Mouse (Mus musculus): ENCODE data around the gene Sri.
"Not testable (repeated sequence)": the region's sequence is repeated elsewhere in the genome, so short reads cannot be mapped to it uniquely, and the experiment has no call there.

Gene Sri

DNA sequence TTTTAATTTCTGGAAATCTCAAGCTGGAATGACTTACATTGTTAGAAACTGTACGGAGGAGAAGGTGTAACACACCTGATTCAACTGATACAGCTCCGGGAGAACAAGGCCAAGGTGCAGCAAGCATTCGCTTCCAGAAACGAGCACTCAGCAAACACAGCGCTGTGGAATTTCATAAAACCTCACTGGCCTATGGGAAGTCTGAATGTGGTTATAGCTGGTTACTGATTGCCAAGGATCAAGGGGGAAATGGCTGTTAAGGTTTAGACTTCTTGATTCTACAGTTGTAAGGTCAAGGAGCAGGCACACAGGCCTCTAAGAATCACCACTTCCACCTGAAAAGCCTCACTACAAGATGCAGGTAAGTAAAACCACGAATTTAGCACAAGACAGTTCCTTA lies at the start of gene Sri:
Gene Sri, plus strand, starts transcription at position 224 of the 400 bp plus-strand sequence.
- no peak for DNase-seq (ENCODE audit: low read depth, low spot score)

DNA sequence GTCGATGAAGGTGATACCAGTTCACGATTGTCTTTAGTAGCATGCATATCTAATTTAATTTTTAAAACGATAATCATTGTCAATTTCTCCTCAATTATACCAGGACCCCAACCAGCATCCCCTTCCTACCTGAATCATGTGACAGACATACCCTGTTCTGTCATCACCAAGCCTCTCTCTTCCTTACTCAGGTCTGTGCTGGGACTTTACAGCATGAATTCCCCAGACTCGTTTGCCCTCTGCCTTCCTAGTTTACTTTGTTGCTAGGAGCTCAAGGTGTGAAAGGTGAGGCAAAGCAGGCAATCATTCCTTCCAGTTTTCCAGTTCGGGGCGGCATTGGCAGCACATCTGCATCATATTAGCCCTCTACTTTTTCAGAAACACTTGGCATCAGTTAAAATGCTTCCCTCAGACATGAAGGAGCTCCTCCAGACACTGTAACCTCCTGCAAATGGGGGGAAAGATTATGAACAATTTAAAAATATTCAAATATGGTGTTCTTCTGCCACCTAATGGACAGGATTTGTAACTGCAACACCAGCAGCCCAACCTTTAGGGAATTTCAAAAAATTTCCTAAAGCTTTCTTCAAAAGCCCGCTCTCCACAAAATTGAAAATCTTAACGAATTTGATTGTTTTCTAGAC lies 49.4 kb upstream of the Sri start:
- DNase-seq (ENCODE audit: low read depth, low spot score) = peak; percentile 8

DNA sequence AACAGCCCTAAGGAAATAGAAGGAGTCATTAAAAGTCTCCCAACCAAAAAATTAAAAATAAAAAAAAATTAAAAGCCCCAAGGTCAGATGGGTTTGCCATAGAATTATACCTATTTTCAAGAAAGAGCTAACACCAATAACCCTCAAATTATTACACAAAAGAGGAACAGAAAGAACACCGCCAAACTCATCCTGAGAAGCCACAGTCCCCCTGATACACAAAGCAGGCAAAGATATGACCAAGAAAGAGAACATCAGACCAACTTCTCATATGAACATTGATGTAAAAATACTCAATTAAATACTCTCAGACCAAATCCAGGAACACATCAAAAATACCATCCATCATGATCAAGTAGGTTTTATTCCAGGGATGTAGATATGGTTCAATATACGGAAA lies 48.8 kb upstream of the Sri start:
- DNase-seq (ENCODE audit: low read depth, low spot score) = no peak

DNA sequence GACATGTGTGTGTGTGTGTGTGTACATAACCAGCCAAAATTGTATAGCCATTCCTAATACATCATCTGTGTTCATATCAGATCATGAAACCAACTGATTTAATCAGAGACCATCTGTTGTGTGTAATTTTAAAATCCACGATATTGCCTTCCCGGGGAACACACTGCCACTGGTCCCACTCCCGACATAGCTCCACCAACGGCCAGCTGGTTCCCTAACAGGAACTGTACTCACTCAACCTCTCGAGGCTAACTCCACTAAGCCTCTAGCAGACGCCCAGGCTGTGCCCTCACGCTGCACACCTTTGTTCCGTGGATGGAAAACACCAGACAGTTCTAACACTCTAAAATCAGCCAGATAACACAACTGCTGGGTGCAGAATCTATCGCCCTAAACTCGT lies 45.4 kb upstream of the Sri start:
- DNase-seq (ENCODE audit: low read depth, low spot score) = no peak

DNA sequence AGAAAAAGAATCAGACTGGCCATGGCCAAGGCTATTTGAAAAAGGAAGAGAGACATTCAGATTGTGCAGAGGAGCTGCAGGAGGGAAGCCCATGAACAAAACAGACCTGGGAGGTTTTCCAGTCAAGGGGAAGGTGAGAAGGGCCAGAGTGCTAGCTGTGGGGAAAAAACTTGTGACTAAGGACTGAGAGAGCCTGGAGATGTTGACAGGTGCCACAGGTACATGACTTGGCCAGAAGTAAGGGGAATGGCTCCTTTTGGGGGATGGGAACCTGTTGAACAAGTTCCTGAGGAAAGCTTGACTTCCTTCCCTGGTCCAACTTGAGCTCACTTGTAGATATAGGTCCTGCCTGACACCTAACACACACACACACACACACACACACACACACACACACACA lies 43.1 kb upstream of the Sri start:
- DNase-seq (ENCODE audit: low read depth, low spot score) = no peak

DNA sequence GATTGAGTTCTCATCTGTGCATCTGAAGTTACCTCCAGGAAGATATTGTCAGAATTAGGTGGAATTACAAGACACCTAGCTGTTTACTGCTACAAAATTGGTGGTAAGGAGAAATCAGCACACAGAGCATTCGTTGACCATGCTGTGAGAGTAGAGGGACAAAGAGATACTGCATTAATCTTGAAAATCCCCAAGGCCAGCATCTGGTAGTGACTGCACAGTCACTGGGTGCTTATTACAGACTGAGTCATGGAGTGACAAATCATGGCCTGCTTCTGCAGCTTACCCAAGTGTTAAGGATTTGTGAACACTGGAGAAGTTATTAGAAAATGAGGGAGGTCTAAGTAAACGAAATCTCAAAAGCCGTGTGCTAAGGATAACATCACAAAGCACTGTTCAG lies 32.6 kb upstream of the Sri start:
- no peak for DNase-seq (ENCODE audit: low read depth, low spot score)

DNA sequence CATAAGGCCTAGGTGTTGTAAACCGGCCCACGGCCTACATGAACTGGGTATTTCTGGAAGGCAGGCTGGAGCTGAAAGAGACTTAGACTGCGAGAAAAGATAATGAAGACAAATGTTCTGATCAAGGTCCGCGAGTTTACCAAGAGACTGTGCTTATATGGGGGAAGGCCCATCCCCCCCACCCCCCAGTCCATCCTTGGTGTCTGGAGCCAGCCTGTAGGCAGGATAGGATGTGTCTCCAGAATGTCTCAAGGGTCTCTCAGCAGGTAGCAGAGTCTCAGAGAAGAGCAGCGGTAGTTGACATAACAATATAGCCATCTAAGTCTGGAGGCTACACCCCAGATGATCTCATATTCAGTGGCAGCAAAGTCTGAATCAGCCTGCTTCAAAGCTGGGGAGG lies 11.3 kb upstream of the Sri start:
- not testable (repeated sequence) for DNase-seq (ENCODE audit: low read depth, low spot score)

DNA sequence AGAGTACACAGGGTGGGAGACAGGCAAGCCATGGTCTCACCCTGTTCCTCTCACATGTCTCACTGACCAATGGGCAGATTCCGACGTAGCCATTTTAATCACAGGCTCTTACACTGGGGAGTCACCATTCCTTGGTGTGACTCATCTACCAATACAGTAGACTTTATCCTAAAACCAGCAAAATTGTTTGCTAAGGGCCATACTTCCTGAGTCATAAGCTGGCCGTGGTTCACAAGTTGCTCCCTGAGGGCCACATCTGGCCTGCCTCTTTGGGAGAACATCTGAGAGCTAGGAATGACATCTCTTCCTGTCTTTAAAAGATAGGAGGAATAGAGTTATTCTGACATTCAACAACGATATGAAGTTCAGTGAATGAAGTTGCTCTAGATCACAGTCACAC lies 7.9 kb downstream of the Sri start:
- DNase-seq (ENCODE audit: low read depth, low spot score) = no peak

DNA sequence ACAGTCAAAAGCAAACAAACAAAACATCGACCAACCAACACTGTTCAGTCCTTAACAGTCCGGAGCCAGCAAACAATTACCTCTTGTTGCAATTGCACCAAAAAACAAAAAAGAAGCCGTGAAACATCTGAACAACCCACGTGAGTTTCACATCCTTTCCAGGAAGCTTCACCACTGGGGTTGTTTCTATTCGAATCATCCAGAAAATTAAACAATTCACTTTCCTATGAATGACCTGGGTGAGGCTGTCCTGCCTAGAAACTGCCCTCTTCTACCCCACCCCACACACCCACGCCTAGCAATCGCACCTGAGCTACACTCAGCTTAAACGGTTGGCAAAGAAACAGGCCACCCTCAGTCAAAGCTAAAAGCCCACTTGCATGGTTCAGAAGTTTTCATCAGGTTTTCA lies 9.8 kb downstream of the Sri start:
- DNase-seq (ENCODE audit: low read depth, low spot score) = no peak

DNA sequence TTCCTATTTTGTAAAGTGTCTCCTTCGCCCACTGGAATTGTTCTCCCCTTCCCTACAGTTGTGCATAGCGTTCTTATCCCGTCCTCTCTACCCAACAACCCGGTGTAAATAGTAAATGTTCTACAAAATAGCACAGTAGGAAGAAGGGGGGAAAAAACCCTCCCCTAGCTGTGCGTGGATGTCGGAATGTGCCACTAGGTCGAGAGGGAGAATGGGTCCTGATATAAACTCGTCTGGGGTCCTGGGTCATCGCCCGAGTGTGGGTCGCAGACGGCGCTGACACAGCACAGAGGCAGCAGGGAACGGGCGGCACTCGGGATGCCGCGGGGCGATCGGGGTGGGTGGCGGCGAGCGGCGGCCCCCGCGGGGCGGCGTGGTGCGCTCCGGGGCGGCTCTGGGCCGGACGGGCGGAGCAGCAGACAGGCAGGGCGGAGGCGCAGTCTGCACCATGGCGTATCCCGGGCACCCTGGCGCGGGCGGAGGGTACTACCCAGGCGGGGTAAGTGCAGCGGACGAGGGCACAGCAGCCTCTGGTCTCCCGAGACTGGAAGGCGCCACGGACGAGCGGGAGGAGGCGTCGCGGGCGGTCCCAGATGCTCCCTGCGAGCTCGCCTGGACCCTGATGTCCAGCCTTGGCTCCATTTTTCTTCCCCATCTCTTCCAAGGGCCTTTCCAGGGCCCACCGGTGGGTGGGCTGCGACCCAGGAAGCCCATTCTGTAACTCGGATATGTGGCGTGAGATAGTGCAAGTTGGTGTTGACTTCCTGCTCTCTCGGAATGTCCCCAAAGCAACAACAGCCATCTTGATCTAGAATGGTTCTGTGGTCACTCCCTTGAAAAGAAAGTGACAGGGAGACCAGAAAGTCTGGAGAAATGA lies 10.5 kb downstream of the Sri start:
- DNase-seq (ENCODE audit: low read depth, low spot score) = no peak

DNA sequence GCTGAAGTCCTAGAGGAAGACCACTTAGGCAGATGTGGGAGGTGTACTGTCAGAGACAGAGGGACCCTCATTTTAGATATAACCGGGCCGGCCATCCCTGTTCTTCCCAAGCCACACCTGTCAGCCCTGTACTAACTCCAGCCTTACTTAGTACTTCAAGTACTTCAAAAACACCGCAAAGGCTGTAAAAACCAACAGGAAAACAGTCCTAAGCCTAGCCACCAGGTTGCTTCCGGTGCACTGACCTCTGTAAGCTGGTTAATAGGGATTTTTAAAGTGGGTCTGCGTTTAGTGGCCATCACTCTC lies 11.1 kb downstream of the Sri start:
- no peak for DNase-seq (ENCODE audit: low read depth, low spot score)

DNA sequence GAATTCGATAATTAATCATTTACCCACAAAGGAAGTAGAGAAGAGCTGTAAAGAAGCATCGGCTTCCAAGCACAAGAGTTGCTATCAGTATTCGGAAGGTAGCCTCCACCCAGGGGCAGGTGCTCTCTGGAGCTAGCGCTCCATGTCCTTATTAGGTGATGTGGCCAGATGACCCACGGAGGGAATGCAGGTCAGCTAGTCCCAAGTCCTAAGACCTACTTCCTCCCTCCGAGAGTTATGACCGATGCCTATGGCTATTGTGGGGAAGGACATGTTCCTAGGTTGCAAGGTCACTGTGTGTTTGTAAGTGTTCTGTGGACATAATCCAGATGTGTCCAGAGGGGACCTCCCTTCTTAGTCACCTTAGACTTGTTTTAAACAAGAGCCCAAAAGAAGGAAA lies 12.2 kb downstream of the Sri start:
- no peak for DNase-seq (ENCODE audit: low read depth, low spot score)

DNA sequence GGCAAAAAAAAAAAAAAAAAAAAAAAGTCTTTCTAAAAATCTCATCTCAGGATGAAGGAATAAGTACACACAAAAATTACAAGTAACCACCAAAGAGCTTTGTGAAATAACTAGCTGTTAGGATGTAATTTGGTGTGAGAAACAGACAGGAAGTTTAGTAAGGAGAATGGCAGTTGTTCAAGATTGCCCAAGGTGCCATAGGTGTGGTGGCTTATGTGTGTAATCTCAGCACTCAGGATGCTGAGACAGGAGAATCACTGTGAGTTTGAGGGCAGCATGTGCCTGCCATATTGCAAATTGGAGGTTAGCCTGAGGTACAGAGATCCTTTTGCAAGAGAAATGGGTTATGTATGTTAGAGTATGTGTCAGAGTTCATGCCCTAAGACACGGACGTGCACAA lies 16.6 kb downstream of the Sri start:
- DNase-seq (ENCODE audit: low read depth, low spot score) = no peak

DNA sequence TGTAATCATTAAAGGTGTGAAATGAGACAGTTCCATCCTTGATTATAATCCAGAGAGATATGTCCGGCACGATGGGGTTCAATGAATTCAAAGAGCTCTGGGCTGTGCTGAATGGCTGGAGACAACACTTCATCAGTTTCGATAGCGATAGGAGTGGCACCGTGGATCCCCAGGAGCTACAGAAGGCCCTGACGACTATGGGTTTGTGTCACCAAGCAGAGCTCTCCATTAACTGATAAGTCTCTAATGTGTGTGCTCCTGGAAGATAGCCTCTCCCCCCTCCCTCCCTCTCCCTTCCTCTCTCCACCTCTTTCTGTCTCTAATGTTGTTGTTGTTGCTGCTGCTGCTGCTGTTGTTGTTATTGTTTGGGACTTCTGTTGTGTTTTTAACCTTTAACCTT lies 17.3 kb downstream of the Sri start:
- no peak for DNase-seq (ENCODE audit: low read depth, low spot score)

DNA sequence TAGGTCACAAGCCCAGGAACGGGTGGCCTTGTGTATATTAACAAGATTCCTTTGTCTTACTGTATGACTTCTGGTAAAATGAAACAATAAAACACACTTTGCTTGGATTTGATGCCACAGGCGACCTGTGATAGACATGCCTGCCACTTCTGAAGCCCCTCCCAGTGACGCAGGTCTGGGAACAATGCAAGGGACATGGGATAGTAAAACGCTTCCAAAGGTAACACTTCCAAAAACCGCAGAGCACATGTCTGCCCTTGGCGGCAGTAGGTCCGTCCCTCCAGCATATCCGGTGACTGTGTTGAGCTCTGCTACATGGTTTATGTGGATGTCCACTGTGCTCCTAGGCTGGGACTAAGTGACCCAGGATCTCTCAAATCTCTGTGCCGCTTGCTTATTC lies 27.5 kb downstream of the Sri start:
- no peak for DNase-seq (ENCODE audit: low read depth, low spot score)

DNA sequence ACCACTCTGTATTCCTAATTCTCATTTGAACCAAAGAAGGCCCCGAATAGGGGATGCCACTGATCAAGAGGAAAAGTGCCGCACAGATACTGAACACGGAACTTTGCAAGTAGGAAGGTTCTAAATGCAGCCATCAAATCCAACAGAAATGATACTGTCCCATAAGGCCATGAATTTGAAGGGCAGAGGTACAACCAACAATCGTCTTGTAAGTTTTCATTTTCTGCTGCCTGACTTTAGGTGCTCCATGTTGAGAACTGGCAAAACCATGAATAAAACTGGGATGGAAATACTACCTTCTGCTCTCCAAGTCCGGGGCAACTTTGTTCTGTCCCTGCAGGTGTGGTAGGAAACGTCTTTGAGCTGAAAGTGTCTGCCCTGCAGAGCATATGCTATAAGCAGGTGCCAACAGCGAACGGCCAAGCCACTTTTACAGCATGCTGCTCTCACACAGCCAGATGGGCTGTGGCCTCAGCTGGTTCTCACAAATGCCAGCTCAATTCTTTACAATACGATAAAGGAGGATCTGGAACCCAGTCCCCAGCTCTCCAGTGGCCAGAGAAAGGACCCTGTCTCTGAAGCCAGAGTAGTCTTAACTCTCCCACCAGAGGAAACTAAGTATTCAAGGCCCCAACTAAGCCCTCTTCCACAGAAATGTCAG lies 28.2 kb downstream of the Sri start:
- no peak for DNase-seq (ENCODE audit: low read depth, low spot score)

DNA sequence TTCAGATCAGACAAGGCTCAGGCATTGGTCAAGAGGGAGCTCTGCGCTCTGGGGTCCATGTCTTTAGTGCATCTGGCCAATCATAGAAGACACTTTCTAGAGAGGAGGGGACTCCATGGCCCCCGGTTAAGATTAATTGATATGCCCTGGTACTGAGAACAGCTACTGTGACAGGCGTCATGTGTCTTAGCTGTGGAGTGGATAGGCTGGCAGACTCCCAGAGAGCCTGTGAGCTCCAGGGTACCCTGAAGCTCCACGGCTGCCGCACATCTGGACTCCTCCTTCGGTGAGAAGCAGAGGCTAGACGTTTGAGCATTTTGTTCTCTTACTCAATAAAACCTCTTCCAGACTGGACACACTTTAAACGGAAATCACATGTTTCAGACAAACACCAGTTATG lies 31.6 kb downstream of the Sri start:
- no peak for DNase-seq (ENCODE audit: low read depth, low spot score)

DNA sequence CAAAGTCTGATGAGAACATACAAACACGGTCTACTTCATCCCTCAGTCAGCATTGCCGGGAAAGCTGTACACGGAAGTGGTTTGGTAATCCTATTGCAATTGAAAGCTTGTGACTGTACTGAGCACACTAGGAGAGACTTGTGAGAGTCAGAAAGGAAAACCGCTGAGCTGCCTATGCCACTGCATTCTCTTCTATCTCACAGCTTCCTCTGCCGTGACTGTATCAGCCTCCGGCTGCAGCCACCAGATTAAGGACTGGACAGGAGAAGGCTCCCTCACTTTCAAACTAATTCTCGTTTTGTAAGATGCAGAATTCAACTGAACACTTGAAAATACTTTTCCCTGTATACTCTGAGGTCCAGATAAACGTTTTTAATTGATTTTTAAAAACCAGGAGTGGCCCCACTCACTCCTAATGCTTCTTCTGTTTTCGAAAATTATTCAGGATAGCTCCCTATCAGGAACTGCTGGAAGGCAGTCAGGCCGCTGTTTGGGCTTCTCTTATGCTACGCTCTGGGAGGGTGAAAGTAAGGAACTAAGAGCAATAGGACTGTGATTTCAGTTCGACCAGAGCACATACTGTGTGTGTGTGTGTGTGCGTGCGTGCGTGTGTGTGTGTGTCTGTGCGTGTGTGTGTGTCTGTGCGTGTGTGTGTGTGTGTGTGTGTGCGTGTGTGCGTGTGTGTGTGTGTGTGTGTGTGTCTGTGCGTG lies 37.1 kb downstream of the Sri start:
- no peak for DNase-seq (ENCODE audit: low read depth, low spot score)

DNA sequence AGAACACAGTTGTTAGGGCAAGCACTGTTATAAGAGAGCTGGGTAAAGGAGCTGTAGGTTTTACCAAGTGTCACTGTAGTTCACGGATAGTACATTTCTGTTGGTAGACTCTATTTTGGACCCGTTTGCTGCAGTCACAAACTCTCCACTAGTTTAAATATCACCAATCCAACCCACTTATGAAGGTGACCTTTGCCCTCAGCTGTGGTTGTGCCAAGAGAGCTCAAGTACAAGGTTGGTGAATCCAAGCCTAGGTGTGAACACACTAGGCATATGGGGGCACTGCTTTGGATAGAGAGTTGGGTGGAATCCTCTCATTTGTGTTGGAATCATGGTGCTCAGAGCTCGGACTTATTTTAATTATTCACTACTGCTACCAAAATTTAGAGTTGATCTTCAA lies 39.8 kb downstream of the Sri start:
- no peak for DNase-seq (ENCODE audit: low read depth, low spot score)

DNA sequence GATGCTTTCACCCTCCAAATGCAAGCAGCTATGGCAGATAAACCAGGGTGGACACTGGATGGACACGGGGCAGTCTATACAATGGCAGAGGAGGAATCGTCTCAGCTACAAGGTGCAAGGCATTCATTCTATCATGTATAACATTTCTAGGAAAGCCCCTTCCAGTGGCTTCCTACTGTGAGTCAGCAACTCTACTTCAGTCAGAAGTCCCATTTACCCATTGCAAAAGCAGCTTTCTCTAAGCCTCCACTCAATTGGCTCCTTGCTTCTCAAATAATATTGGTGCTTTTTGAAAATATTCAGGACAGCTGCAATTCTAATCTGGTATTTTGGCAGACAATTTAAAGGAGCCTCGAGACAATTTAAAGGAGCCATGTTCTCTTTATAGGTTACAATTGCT lies 42.3 kb downstream of the Sri start:
- no peak for DNase-seq (ENCODE audit: low read depth, low spot score)

DNA sequence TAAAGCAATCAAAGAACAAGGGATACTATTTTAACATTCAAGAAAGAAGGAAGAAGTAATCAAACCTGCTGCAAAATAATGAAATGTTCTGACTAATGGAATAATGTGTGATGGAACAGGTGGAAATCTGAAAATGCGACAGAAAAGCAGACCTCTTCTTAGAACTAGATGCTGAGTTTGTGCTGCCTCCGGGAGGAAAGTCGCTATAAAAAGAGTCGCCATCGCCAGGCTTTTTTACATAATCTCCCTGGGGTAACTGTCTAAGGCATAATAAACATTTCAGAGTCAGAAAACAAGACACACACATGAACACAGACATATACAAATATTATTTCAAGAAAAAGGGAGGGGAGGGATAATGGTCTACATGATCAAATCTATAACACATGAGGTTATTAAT lies 49.0 kb downstream of the Sri start:
- no peak for DNase-seq (ENCODE audit: low read depth, low spot score)

DNA sequence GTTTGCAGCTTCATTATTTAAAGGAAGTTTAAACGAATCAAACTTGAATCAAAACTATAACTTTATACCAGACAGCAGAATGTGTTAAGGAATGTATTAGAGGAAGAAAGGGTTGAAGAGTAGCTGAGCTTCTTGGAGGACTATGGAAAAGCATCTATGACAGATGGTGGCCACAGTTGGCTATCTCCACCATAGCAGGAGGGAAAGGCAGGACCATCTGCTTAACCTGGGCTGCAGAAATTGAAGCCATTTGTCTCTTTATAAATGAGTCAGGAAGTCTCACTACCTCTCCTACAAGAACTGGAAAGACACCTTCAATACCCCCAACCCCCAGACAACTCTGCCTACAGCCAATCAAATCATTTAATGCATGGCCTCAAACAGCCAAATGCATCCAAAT lies 49.8 kb downstream of the Sri start:
- no peak for DNase-seq (ENCODE audit: low read depth, low spot score)

All from retina, adult 2 months (tissue).